Mouse (Mus musculus): ENCODE measurements around the gene Derl3.

Derl3 gene

GRCm38 (mm10) chr10:75860746-75861145 is 32.5 kb upstream of the Derl3 start:
- no peaks in the 10 kb centered on the region for H3K27me3 ChIP-seq (ENCODE audit: insufficient read depth, low read length)
- H3K36me3 ChIP-seq (ENCODE audit: insufficient read depth, low read length), result peaks cover 35% of the 10 kb centered on the region
- peak overlapping the region; percentile 90 for H3K4me3 ChIP-seq (replicated peaks; ENCODE audit: low read length)
- TF ChIP-seq POU5F1 (IDR thresholded peaks at IDR 0.05; ENCODE audit: borderline replicate concordance, low read length) (no peak), CTCF (conservative IDR thresholded peaks at IDR 0.05; ENCODE audit: low read length) (no peak), NANOG (IDR thresholded peaks at IDR 0.05; ENCODE audit: borderline replicate concordance, low read length) (no peak)
- peaks cover 28% of the 10 kb centered on the region for H3K9me3 ChIP-seq (ENCODE audit: low read length)
- H3K4me1 ChIP-seq (replicated peaks; ENCODE audit: low read depth, low read length), result peaks cover 49% of the 10 kb centered on the region

GRCm38 (mm10) chr10:75861587-75861986 is 31.6 kb upstream of the Derl3 start:
- Histone ChIP-seq H3K4me1 (replicated peaks; ENCODE audit: low read depth, low read length) (peaks cover 45% of the 10 kb centered on the region), H3K4me3 (replicated peaks; ENCODE audit: low read length) (no peak overlapping the region; the same call in 1 of the 2 replicates), H3K27me3 (ENCODE audit: insufficient read depth, low read length) (no peaks in the 10 kb centered on the region), H3K36me3 (ENCODE audit: insufficient read depth, low read length) (peaks cover 28% of the 10 kb centered on the region), H3K9me3 (ENCODE audit: low read length) (peaks cover 28% of the 10 kb centered on the region)
- TF ChIP-seq CTCF (conservative IDR thresholded peaks at IDR 0.05; ENCODE audit: low read length) (no peak), POU5F1 (IDR thresholded peaks at IDR 0.05; ENCODE audit: borderline replicate concordance, low read length) (no peak), NANOG (IDR thresholded peaks at IDR 0.05; ENCODE audit: borderline replicate concordance, low read length) (no peak)

- TF ChIP-seq POU5F1 (IDR thresholded peaks at IDR 0.05; ENCODE audit: borderline replicate concordance, low read length), result no peak
- no peak for TF ChIP-seq CTCF (conservative IDR thresholded peaks at IDR 0.05; ENCODE audit: low read length)
- TF ChIP-seq NANOG (IDR thresholded peaks at IDR 0.05; ENCODE audit: borderline replicate concordance, low read length), result no peak
Measured at GRCm38 (mm10) chr10:75872025-75872914, 20.9 kb upstream of the Derl3 start.

GRCm38 (mm10) chr10:75872915-75873542 is 20.2 kb upstream of the Derl3 start:
- H3K27me3 ChIP-seq (ENCODE audit: insufficient read depth, low read length), result no peaks in the 10 kb centered on the region
- TF ChIP-seq NANOG (IDR thresholded peaks at IDR 0.05; ENCODE audit: borderline replicate concordance, low read length) (peak; percentile 30; the same call in 1 of the 2 replicates), POU5F1 (IDR thresholded peaks at IDR 0.05; ENCODE audit: borderline replicate concordance, low read length) (peak; percentile 43; the same call in 1 of the 2 replicates), CTCF (conservative IDR thresholded peaks at IDR 0.05; ENCODE audit: low read length) (no peak)

More at GRCm38 (mm10) chr10:75872025-75872914, 20.9 kb upstream of the Derl3 start:
- no peaks in the 10 kb centered on the region for H3K27me3 ChIP-seq (ENCODE audit: insufficient read depth, low read length)
- H3K36me3 ChIP-seq (ENCODE audit: insufficient read depth, low read length), result no peaks in the 10 kb centered on the region
- peaks cover 56% of the 10 kb centered on the region for H3K4me1 ChIP-seq (replicated peaks; ENCODE audit: low read depth, low read length)
- H3K4me3 ChIP-seq (replicated peaks; ENCODE audit: low read length), result peak overlapping the region; percentile 64
- no peaks in the 10 kb centered on the region for H3K9me3 ChIP-seq (ENCODE audit: low read length)

GRCm38 (mm10) chr10:75873543-75874170 is 19.6 kb upstream of the Derl3 start:
- H3K4me3 ChIP-seq (replicated peaks; ENCODE audit: low read length), result peak overlapping the region; percentile 52
- TF ChIP-seq NANOG (IDR thresholded peaks at IDR 0.05; ENCODE audit: borderline replicate concordance, low read length) (no peak), CTCF (conservative IDR thresholded peaks at IDR 0.05; ENCODE audit: low read length) (no peak), POU5F1 (IDR thresholded peaks at IDR 0.05; ENCODE audit: borderline replicate concordance, low read length) (no peak)

More at GRCm38 (mm10) chr10:75872915-75873542, 20.2 kb upstream of the Derl3 start:
- Histone ChIP-seq H3K4me1 (replicated peaks; ENCODE audit: low read depth, low read length) (peaks cover 61% of the 10 kb centered on the region), H3K4me3 (replicated peaks; ENCODE audit: low read length) (peak overlapping the region; percentile 64), H3K36me3 (ENCODE audit: insufficient read depth, low read length) (no peaks in the 10 kb centered on the region), H3K9me3 (ENCODE audit: low read length) (no peaks in the 10 kb centered on the region)

GRCm38 (mm10) chr10:75878836-75879235 is 14.4 kb upstream of the Derl3 start:
- Histone ChIP-seq H3K36me3 (ENCODE audit: insufficient read depth, low read length) (no peaks in the 10 kb centered on the region), H3K4me1 (replicated peaks; ENCODE audit: low read depth, low read length) (peaks cover 80% of the 10 kb centered on the region), H3K9me3 (ENCODE audit: low read length) (no peaks in the 10 kb centered on the region), H3K27me3 (ENCODE audit: insufficient read depth, low read length) (no peaks in the 10 kb centered on the region), H3K4me3 (replicated peaks; ENCODE audit: low read length) (peak overlapping the region; percentile 61; the same call in 1 of the 2 replicates)
- no peak for TF ChIP-seq NANOG (IDR thresholded peaks at IDR 0.05; ENCODE audit: borderline replicate concordance, low read length)
- TF ChIP-seq POU5F1 (IDR thresholded peaks at IDR 0.05; ENCODE audit: borderline replicate concordance, low read length), result no peak
- no peak for TF ChIP-seq CTCF (conservative IDR thresholded peaks at IDR 0.05; ENCODE audit: low read length)

More at GRCm38 (mm10) chr10:75873543-75874170, 19.6 kb upstream of the Derl3 start:
- Histone ChIP-seq H3K27me3 (ENCODE audit: insufficient read depth, low read length) (no peaks in the 10 kb centered on the region), H3K36me3 (ENCODE audit: insufficient read depth, low read length) (no peaks in the 10 kb centered on the region), H3K4me1 (replicated peaks; ENCODE audit: low read depth, low read length) (peaks cover 64% of the 10 kb centered on the region), H3K9me3 (ENCODE audit: low read length) (no peaks in the 10 kb centered on the region)

- no peaks in the 10 kb centered on the region for H3K9me3 ChIP-seq (ENCODE audit: low read length)
- no peak for TF ChIP-seq POU5F1 (IDR thresholded peaks at IDR 0.05; ENCODE audit: borderline replicate concordance, low read length)
- TF ChIP-seq CTCF (conservative IDR thresholded peaks at IDR 0.05; ENCODE audit: low read length), result no peak
- TF ChIP-seq NANOG (IDR thresholded peaks at IDR 0.05; ENCODE audit: borderline replicate concordance, low read length), result no peak
- H3K4me1 ChIP-seq (replicated peaks; ENCODE audit: low read depth, low read length), result peaks cover 76% of the 10 kb centered on the region
- no peaks in the 10 kb centered on the region for H3K36me3 ChIP-seq (ENCODE audit: insufficient read depth, low read length)
- H3K4me3 ChIP-seq (replicated peaks; ENCODE audit: low read length), result peak overlapping the region; percentile 61
- H3K27me3 ChIP-seq (ENCODE audit: insufficient read depth, low read length), result no peaks in the 10 kb centered on the region
Measured at GRCm38 (mm10) chr10:75880351-75880750, 12.9 kb upstream of the Derl3 start.

Data from E14TG2a.4 (cell line).